Mouse (Mus musculus): ENCODE measurements around the gene Arhgap35. TPM values are rescaled to one million over a fixed set of nuclear protein-coding genes. Genes with fewer than 3 reads are reported as not detected.

Gene Arhgap35
- polyA plus RNA-seq, 1 experiment from 2014 or later = 30.5 TPM

GRCm38 (mm10) chr7:16460566-16460965 is 154.2 kb downstream of the Arhgap35 start:
- Histone ChIP-seq H3K4me3 (ENCODE audit: low read depth, low read length) (no peak overlapping the region), H3K27me3 (ENCODE audit: insufficient read depth, low read length) (0 out of 2 replicates have a peak, but pooled peaks cover 3% of the 10 kb centered on the region), H3K27ac (ENCODE audit: low read depth) (no peak overlapping the region), H3K36me3 (ENCODE audit: insufficient read depth) (no peaks in the 10 kb centered on the region), H3K9ac (no peak overlapping the region), H3K4me1 (ENCODE audit: insufficient read depth) (no peaks in the 10 kb centered on the region), H3K9me3 (ENCODE audit: low read depth, low read length) (no peaks in the 10 kb centered on the region), H3K4me2 (no peak overlapping the region)
- ATAC-seq (ENCODE audit: insufficient read depth) (no peak), DNase-seq (no peak)
- no peak for TF ChIP-seq CTCF (IDR thresholded peaks at IDR 0.05; ENCODE audit: low read depth)
- WGBS = 54% methylated on average over 13 of the region's 13 CpGs

GRCm38 (mm10) chr7:16456289-16456688 is 158.5 kb downstream of the Arhgap35 start:
- Histone ChIP-seq H3K4me1 (ENCODE audit: insufficient read depth) (0 out of 2 replicates have a peak, but pooled peaks cover 4% of the 10 kb centered on the region), H3K9me3 (ENCODE audit: low read depth, low read length) (no peaks in the 10 kb centered on the region), H3K4me3 (ENCODE audit: low read depth, low read length) (no peak overlapping the region), H3K36me3 (ENCODE audit: insufficient read depth) (peaks cover 3% of the 10 kb centered on the region; the same call in 1 of the 2 replicates), H3K9ac (no peak overlapping the region), H3K27ac (ENCODE audit: low read depth) (no peak overlapping the region), H3K4me2 (no peak overlapping the region), H3K27me3 (ENCODE audit: insufficient read depth, low read length) (no peaks in the 10 kb centered on the region)
- DNase-seq = no peak
- ATAC-seq (ENCODE audit: insufficient read depth) = no peak
- TF ChIP-seq CTCF (IDR thresholded peaks at IDR 0.05; ENCODE audit: low read depth) = no peak
- WGBS = 79% methylated on average over 5 of the region's 5 CpGs

- DNase-seq (no peak), ATAC-seq (ENCODE audit: insufficient read depth) (no peak)
- Histone ChIP-seq H3K36me3 (ENCODE audit: insufficient read depth) (peaks cover 3% of the 10 kb centered on the region; the same call in 1 of the 2 replicates), H3K4me2 (no peak overlapping the region), H3K27ac (ENCODE audit: low read depth) (no peak overlapping the region), H3K27me3 (ENCODE audit: insufficient read depth, low read length) (no peaks in the 10 kb centered on the region), H3K9ac (no peak overlapping the region), H3K4me1 (ENCODE audit: insufficient read depth) (0 out of 2 replicates have a peak, but pooled peaks cover 4% of the 10 kb centered on the region), H3K4me3 (ENCODE audit: low read depth, low read length) (no peak overlapping the region), H3K9me3 (ENCODE audit: low read depth, low read length) (no peaks in the 10 kb centered on the region)
- no peak for TF ChIP-seq CTCF (IDR thresholded peaks at IDR 0.05; ENCODE audit: low read depth)
- WGBS = 89% methylated on average over 14 of the region's 14 CpGs
These were observed 159.8 kb downstream of the Arhgap35 start for GRCm38 (mm10) chr7:16455016-16455415.

GRCm38 (mm10) chr7:16453118-16453711 is 161.6 kb downstream of the Arhgap35 start:
- H3K4me1 ChIP-seq (ENCODE audit: insufficient read depth) = 0 out of 2 replicates have a peak, but pooled peaks cover 4% of the 10 kb centered on the region
- no peak for TF ChIP-seq CTCF (IDR thresholded peaks at IDR 0.05; ENCODE audit: low read depth)
- ATAC-seq (ENCODE audit: insufficient read depth) = peak; percentile 60

GRCm38 (mm10) chr7:16452587-16453073 is 162.2 kb downstream of the Arhgap35 start, which contains the start of gene Tmem160:
Gene Tmem160 (plus strand): TSS chr7:16452779.
- 1% methylated on average over 30 of the region's 30 CpGs for whole genome bisulfite sequencing
- Histone ChIP-seq H3K36me3 (ENCODE audit: insufficient read depth) (peaks cover 3% of the 10 kb centered on the region; the same call in 1 of the 2 replicates), H3K4me1 (ENCODE audit: insufficient read depth) (0 out of 2 replicates have a peak, but pooled peaks cover 4% of the 10 kb centered on the region), H3K4me2 (peak within 1 kb of the TSS; percentile 96), H3K27ac (ENCODE audit: low read depth) (peak within 1 kb of the TSS; percentile 63; the same call in 1 of the 2 replicates), H3K27me3 (ENCODE audit: insufficient read depth, low read length) (no peaks in the 10 kb centered on the region), H3K9me3 (ENCODE audit: low read depth, low read length) (no peaks in the 10 kb centered on the region), H3K4me3 (ENCODE audit: low read depth, low read length) (peak within 1 kb of the TSS; percentile 77), H3K9ac (peak within 1 kb of the TSS; percentile 68)
- ATAC-seq (ENCODE audit: insufficient read depth) (peak; percentile 99), DNase-seq (peak; percentile 91)
- no peak for TF ChIP-seq CTCF (IDR thresholded peaks at IDR 0.05; ENCODE audit: low read depth)

More at GRCm38 (mm10) chr7:16453118-16453711, 161.6 kb downstream of the Arhgap35 start:
- Histone ChIP-seq H3K27me3 (ENCODE audit: insufficient read depth, low read length) (no peaks in the 10 kb centered on the region), H3K9me3 (ENCODE audit: low read depth, low read length) (no peaks in the 10 kb centered on the region), H3K4me3 (ENCODE audit: low read depth, low read length) (peak overlapping the region; percentile 77), H3K4me2 (peak overlapping the region; percentile 96), H3K36me3 (ENCODE audit: insufficient read depth) (peaks cover 3% of the 10 kb centered on the region; the same call in 1 of the 2 replicates), H3K9ac (peak overlapping the region; percentile 68), H3K27ac (ENCODE audit: low read depth) (peak overlapping the region; percentile 63; the same call in 1 of the 2 replicates)
- 0% methylated on average over 23 of the region's 23 CpGs for WGBS
- peak; percentile 72 for DNase-seq

- TF ChIP-seq CTCF (IDR thresholded peaks at IDR 0.05; ENCODE audit: low read depth) = no peak
- 72% methylated on average over 6 of the region's 6 CpGs for WGBS
These were observed 163.1 kb downstream of the Arhgap35 start for GRCm38 (mm10) chr7:16451656-16452055.

More at GRCm38 (mm10) chr7:16451656-16452055, 163.1 kb downstream of the Arhgap35 start:
- no peak overlapping the region for H3K9ac ChIP-seq
- no peaks in the 10 kb centered on the region for H3K9me3 ChIP-seq (ENCODE audit: low read depth, low read length)
- DNase-seq (no peak), ATAC-seq (ENCODE audit: insufficient read depth) (no peak)
- H3K27ac ChIP-seq (ENCODE audit: low read depth) = no peak overlapping the region
- H3K4me3 ChIP-seq (ENCODE audit: low read depth, low read length) = no peak overlapping the region
- no peaks in the 10 kb centered on the region for H3K27me3 ChIP-seq (ENCODE audit: insufficient read depth, low read length)
- peaks cover 3% of the 10 kb centered on the region; the same call in 1 of the 2 replicates for H3K36me3 ChIP-seq (ENCODE audit: insufficient read depth)
- H3K4me1 ChIP-seq (ENCODE audit: insufficient read depth) = 0 out of 2 replicates have a peak, but pooled peaks cover 4% of the 10 kb centered on the region
- no peak overlapping the region for H3K4me2 ChIP-seq

Other genes with a start within 250 kb of the Arhgap35 start
- 356 and 365 TPM in 2 replicates for gene Sae1, start 227.2 kb downstream of the Arhgap35 start, polyA plus RNA-seq (2014; fragmentation: Nextera tagmentation; extraction: Ambion mirVana)
- gene Zc3h4, start 214.1 kb downstream of the Arhgap35 start, polyA plus RNA-seq (2014; fragmentation: Nextera tagmentation; extraction: Ambion mirVana) = 18.7 and 19.0 TPM in 2 replicates
- 40.4 and 46.1 TPM in 2 replicates for gene Tmem160, start 162.2 kb downstream of the Arhgap35 start, polyA plus RNA-seq (2014; fragmentation: Nextera tagmentation; extraction: Ambion mirVana)
- gene Npas1, start 137.3 kb downstream of the Arhgap35 start, polyA plus RNA-seq (2014; fragmentation: Nextera tagmentation; extraction: Ambion mirVana) = 0.07 TPM in 1 of 2 replicates, not detected in the other
- gene Ceacam15, start 60.7 kb upstream of the Arhgap35 start, polyA plus RNA-seq (2014; fragmentation: Nextera tagmentation; extraction: Ambion mirVana) = not detected in 2 replicates
- not detected in 2 replicates for gene Ceacam9, start 106.9 kb upstream of the Arhgap35 start, polyA plus RNA-seq (2014; fragmentation: Nextera tagmentation; extraction: Ambion mirVana)
- 287 and 295 TPM in 2 replicates for gene Ap2s1, start 123.4 kb upstream of the Arhgap35 start, polyA plus RNA-seq (2014; fragmentation: Nextera tagmentation; extraction: Ambion mirVana)
- 32.6 and 35.7 TPM in 2 replicates for gene Slc1a5, start 166.3 kb upstream of the Arhgap35 start, polyA plus RNA-seq (2014; fragmentation: Nextera tagmentation; extraction: Ambion mirVana)
- gene Strn4, start 200.9 kb upstream of the Arhgap35 start, polyA plus RNA-seq (2014; fragmentation: Nextera tagmentation; extraction: Ambion mirVana) = 117 and 134 TPM in 2 replicates
- 27.7 and 31.9 TPM in 2 replicates for gene Fkrp, start 201.7 kb upstream of the Arhgap35 start, polyA plus RNA-seq (2014; fragmentation: Nextera tagmentation; extraction: Ambion mirVana)
- gene Prkd2, start 227.9 kb upstream of the Arhgap35 start, polyA plus RNA-seq (2014; fragmentation: Nextera tagmentation; extraction: Ambion mirVana) = 19.6 and 20.2 TPM in 2 replicates